Mouse (Mus musculus): ENCODE measurements around the gene Cdh12. TPM values are rescaled to one million over a fixed set of nuclear protein-coding genes. Genes with fewer than 3 reads are reported as not detected.
"Not testable (repeated sequence)": the region's sequence is repeated elsewhere in the genome, so short reads cannot be mapped to it uniquely, and the experiment has no call there.

The Cdh12 gene
- not detected for total RNA-seq (2021)
- long read RNA-seq, experiment 1 = 0 reads
- long read RNA-seq, experiment 2 = 0 reads

DNA sequence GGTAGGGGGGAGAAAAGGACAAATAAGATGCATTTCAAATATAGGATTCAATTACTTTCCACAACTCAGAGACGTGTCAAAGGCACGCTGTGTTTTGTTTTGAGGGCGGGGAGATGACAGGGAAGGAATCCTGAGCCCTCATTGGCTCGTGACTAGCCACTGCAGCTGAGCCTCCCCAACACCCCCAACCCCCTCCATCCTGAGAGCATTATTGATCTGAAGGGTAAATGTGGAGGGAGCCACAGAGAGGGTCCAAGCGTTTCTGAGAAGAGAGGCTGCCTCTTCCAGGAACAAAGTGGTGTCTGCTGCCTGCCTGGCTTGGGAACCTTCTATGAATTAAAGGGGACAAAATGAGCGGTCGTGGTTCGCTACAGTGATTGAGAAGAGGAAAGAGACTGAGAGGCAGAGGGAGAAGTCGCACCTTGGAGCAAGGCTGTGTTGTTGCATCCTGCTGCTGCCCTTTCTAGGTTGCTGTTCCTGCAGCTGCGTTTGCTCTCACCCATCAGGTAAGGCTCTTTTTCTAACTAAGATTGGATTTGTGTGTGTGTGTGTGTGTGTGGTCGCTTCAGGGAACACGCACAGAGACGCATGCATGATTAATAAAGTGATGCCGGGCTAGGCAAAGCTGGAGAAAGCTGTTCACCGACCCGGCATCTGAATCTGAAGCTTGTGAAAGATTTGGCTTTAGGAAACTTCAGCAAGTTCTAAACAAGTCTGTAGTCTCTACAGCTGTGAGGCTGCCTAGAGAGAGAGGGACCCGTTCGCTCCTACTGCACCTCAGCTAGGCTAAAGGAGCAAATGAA, at the start of gene Cdh12:
Gene Cdh12 (plus strand): TSS at position 405 of the 803 bp plus-strand sequence.
- no peak for DNase-seq
- intact Hi-C loops (cut with DNase I; ENCODE audit: low total_unique reads) = no loop called here

DNA sequence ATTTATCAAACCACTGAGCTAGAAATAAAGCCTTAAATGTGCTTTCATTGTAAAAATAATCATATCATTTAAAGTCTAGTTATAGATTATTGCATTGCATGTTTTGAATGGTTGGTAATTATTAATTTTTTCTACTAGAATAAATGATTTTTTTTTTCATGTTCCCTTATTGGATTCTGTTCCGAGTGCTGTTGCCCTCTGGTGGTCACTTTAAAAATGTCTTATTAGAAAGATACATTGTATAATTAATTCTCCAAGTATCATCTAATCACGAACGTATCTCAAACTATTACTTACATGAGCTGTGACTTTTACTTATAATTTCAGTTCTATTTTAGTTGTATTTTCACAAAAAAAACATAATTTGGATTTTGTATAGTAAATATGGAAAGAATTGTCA, 45.5 kb upstream of the Cdh12 start:
- no peak for DNase-seq
- intact Hi-C loops (cut with DNase I; ENCODE audit: low total_unique reads) = no loop called here

- no peak for DNase-seq
- intact Hi-C loops (cut with DNase I; ENCODE audit: low total_unique reads) = no loop called here
Observed at GRCm38 (mm10) chr15:20413397-20413796, 35.7 kb upstream of the Cdh12 start.

DNA sequence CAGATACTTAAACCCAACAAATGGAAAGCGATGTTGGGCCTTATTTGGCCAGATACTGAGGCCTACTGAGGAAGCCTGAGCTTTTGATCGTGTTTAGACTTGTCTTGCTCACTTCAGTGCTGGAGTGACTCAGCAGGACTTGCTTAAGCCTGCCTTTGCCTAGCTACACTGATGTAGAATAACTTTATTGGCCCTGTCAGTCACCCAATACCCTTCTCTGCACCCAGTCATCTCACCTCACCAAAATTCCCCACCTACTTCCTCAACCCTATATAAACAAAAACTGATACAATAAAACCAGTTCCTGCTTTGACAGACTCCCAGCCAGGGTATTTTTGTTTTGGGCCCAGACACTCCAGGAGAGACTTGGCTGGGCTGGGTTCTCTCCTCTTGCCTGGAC, 12.7 kb upstream of the Cdh12 start:
- DNase-seq = no peak
- intact Hi-C loops (cut with DNase I; ENCODE audit: low total_unique reads) = no loop called here

- no peak for DNase-seq
- intact Hi-C loops (cut with DNase I; ENCODE audit: low total_unique reads) = no loop called here
Observed at GRCm38 (mm10) chr15:20450558-20450957, 1.5 kb downstream of the Cdh12 start.

DNA sequence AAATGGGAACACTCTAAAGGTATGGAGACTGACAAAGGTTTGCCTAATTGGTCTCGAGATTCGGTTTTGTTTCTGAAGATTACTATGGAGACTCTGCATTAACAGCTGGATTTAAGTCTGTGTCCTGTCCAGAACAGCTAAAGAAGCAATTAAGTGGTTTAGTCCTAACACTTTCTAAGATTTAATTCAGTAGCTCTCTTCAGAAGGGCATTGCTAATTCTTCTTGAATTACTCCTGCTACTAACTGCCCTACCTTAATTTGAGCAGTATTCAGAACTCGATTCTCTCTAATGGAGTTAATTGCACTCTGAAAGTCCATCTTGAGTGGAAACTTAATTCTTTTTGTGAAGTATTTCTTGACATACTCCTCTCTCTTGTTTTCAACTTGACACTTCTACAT, 9.4 kb downstream of the Cdh12 start:
- intact Hi-C loops (cut with DNase I; ENCODE audit: low total_unique reads) = no loop called here
- DNase-seq = no peak

GRCm38 (mm10) chr15:20462500-20462899, 13.4 kb downstream of the Cdh12 start:
- intact Hi-C loops (cut with DNase I; ENCODE audit: low total_unique reads) = no loop called here
- DNase-seq = no peak

GRCm38 (mm10) chr15:20463601-20464000, 14.5 kb downstream of the Cdh12 start:
- intact Hi-C loops (cut with DNase I; ENCODE audit: low total_unique reads) = no loop called here
- DNase-seq = no peak

DNA sequence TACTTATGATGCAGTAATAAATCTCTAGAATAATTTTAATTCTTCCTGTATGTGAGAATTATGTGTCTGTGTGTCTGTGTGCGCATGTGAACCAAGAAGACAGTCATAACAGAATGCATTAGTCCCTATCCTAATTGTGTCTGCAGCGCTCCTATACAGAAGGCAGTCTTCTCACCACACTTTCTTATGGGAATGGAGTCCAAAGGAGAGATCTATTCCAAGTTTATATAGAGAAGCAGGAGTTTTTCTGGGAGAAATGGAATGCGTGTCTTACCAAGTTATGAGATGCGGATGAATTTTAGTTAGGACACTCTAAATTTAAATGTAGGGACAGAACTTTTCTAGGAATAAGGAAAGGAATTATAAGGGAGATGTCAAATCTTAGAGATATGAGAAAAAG, 101.9 kb downstream of the Cdh12 start:
- intact Hi-C loops (cut with DNase I; ENCODE audit: low total_unique reads) = no loop called here
- DNase-seq = no peak

DNA sequence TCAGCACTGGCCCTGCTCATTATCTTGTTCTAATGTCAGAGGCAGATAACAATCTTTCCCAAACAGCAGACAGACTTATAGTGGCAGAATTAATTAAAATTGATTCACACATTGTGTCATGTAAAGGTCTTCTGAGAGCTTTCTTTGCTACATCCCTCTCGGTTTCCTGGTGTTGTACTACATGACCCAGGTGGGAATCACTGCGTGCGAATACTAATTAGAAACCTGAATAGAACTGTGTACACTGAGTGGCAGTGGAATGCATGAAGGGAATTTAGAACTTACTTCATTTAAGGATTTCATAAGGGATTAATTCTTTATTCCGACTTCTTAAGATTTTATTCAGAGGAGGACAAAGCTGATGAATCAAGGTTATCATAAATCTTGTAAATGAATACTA, 121.9 kb downstream of the Cdh12 start:
- no peak for DNase-seq
- intact Hi-C loops (cut with DNase I; ENCODE audit: low total_unique reads) = no loop called here

DNA sequence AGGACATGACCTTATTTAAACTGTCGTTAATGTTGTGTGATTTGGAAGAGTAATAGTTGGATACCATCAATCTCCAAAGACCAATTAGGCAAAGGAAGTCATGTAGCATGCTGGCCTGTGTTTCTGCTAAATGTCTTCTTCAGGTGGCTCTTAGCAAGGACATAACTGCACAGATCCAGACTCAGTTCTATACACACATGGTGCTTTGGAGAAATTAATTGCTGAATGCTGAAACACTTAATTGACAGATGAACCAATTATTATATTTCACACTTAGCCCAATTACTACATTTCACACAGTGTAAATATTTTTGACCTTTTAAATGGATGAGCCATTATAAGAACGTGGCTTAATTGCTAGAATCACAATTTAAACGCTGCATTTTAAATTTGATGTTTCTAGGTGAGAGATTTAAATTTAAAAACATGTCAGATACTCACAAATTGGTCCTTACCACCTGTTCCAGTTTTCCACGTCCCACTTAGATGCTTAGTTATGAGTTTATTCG, 133.6 kb downstream of the Cdh12 start:
- DNase-seq = no peak
- intact Hi-C loops (cut with DNase I; ENCODE audit: low total_unique reads) = no loop called here

DNA sequence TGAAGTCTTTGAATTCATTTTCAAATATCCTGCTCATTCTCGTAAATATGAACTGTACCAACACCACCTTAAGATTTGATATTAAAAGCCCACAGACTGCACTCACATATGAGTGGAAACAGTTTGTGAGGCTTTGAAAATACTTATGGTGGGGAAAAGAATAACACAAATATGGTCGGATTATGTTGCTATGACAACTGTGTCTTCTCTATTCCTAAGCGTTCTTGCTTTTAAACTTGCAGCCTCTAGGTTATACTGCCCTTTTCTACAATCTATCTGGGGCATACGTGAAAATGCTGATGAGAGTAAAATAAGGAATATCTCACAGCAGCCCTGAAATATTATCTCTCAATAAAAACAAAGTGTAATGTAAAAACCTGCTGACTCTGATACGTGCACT, 142.5 kb downstream of the Cdh12 start:
- no peak for DNase-seq
- intact Hi-C loops (cut with DNase I; ENCODE audit: low total_unique reads) = no loop called here

DNA sequence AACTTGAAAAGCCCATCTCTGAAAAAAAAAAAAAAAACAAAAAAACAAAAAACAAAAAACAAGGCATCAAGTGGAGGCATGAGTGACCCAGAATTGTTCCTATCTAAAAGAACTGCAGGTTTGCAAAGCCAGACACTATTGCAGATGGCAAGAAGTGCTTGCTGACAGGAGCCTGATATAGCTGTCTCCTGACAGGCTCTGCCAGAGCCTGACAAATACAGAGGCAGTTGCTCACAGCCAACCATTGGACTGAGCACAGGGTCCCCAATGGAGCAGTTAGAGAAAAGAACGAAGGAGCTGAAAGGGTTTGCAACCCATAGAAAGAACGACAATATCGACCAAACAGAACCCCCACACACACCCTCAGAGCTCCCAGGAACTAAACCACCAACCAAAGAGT, 156.7 kb downstream of the Cdh12 start:
- intact Hi-C loops (cut with DNase I; ENCODE audit: low total_unique reads); DNase-seq: not testable (repeated sequence)

GRCm38 (mm10) chr15:20634593-20634992, 185.5 kb downstream of the Cdh12 start:
- no peak for DNase-seq

GRCm38 (mm10) chr15:20639155-20639554, 190.1 kb downstream of the Cdh12 start:
- DNase-seq = no peak
- intact Hi-C loops (cut with DNase I; ENCODE audit: low total_unique reads) = no loop called here

More at GRCm38 (mm10) chr15:20634593-20634992, 185.5 kb downstream of the Cdh12 start:
- intact Hi-C loops (cut with DNase I; ENCODE audit: low total_unique reads) = no loop called here

- intact Hi-C loops (cut with DNase I; ENCODE audit: low total_unique reads) = no loop called here
- no peak for DNase-seq
Observed at GRCm38 (mm10) chr15:20642905-20643414, 193.9 kb downstream of the Cdh12 start.

GRCm38 (mm10) chr15:20660221-20660620, 211.2 kb downstream of the Cdh12 start:
- intact Hi-C loops (cut with DNase I; ENCODE audit: low total_unique reads) = no loop called here
- DNase-seq = no peak

DNA sequence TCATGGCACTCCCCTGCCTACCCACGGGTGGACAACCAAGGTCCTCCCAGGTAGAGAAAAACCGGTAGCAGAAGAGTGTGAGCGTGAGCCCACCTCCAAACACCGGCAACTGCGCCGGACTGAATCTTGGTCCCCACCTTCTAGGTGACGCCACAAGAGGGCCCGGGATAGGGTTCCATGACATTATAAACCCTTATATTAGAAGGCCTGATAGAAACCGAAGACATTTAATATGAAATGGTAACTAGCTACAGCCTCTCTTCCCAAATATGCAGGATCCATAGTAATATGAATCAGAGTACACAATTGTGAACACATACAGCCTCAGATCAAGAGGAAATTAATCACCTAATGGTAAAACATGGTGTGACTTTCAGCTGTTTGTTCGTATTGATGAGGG, 217.6 kb downstream of the Cdh12 start, which contains the start of gene Acot10:
Gene Acot10 (minus strand): TSS at position 101 of the 400 bp plus-strand sequence.
- DNase-seq = no peak
- intact Hi-C loops (cut with DNase I; ENCODE audit: low total_unique reads) = no loop called here

DNA sequence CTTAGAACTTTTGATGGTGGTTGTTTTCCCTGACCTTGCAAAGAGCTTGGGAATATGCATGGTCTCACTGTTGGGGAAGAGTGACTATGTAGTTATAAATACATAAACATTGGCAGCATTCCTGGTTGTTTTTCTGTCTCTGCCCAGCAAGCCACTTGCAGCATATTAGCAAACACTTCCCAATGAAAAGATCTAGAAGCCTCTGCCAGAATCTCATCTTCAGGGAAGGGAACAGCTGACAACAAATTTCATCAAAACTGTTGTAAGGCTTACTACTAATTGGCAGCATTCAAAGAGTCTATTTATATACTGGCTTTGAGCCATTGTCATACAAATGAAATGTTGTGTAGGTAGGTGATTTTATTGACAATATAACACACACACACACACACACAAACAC, 218.3 kb downstream of the Cdh12 start:
- DNase-seq = no peak
- intact Hi-C loops (cut with DNase I; ENCODE audit: low total_unique reads) = no loop called here

- DNase-seq = no peak
- intact Hi-C loops (cut with DNase I; ENCODE audit: low total_unique reads) = no loop called here
Observed at GRCm38 (mm10) chr15:20667989-20668388, 218.9 kb downstream of the Cdh12 start.

DNA sequence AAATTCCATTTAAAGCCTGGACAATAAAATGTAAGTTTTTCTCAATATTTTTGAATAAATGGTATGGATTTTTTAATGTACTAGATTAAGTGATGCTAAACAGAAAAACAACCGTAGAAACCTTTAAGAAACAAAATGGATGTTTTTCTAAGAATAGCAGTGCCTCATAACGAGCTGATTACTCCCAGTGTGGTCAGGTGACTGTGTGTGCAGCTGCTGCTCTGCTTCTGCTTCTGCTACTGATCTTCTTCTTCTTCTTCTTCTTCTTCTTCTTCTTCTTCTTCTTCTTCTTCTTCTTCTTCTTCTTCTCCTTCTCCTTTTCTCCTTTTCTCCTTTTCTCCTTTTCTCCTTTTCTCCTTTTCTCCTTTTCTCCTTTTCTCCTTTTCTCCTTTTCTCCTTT, 220.4 kb downstream of the Cdh12 start:
- DNase-seq; intact Hi-C loops (cut with DNase I; ENCODE audit: low total_unique reads): not testable (repeated sequence)
